Mouse (Mus musculus) heart, adult 10 weeks (tissue): ENCODE measurements around the gene Defa17. TPM values are rescaled to one million over a fixed set of nuclear protein-coding genes. Genes with fewer than 3 reads are reported as not detected.

Experiments used
- polyA plus RNA-seq: library from polyadenylated mRNA; stranded (reverse); fragments of 350-450 nt; fragmentation: Illumina TruSeq; extraction: RNeasy Lipid Tissue Mini Kit (QIAGEN cat#74804); gene quantifications from one replicate; pipeline ENCODE4 v1.2.3, GENCODE M21; 2014; ENCODE audit warnings: low read depth, low replicate concordance

Gene Defa17
- not detected for polyA plus RNA-seq

GRCm38 (mm10) chr8:21655480-21655879, at the start of gene Defa17:
Defa17 (plus strand) TSS chr8:21655780.

DNA sequence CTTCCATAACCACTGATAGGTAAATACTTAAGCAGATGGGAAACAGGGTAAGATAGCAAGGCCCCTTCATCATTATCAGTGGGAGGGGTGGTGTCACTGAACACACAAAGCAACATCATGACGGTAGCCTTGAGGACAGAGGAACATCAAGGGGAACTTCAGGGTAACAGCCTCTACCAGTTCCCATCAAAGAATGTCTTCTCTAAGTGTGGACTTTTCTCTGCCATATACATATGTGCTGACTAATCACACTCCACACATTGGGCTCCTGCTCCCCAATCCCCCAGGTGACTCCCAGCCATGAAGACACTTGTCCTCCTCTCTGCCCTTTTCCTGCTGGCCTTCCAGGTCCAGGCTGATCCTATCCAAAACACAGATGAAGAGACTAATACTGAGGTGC, 37.7 kb upstream of the Defa17 start, which contains the start of gene Defa26:
Gene Defa26, plus strand, starts transcription at position 301 of the 400 bp plus-strand sequence.

DNA sequence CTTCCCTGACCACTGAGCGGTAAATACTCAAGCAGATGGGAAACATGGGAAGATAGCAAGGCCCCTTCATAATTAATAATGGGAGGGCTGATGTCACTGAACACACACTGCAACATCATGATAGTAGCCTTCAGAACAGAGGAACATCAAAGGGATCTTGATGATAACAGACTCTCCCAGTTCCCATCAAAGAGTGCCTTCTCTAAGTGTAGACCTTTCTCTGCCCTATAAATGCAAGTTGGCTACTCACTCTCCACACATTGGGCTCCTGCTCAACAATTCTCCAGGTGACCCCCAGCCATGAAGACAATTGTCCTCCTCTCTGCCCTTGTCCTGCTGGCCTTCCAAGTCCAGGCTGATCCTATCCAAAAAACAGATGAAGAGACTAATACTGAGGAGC, 9.9 kb downstream of the Defa17 start, which contains the start of gene Defa34:
Gene Defa34, plus strand, starts transcription at position 301 of the 400 bp plus-strand sequence.

DNA sequence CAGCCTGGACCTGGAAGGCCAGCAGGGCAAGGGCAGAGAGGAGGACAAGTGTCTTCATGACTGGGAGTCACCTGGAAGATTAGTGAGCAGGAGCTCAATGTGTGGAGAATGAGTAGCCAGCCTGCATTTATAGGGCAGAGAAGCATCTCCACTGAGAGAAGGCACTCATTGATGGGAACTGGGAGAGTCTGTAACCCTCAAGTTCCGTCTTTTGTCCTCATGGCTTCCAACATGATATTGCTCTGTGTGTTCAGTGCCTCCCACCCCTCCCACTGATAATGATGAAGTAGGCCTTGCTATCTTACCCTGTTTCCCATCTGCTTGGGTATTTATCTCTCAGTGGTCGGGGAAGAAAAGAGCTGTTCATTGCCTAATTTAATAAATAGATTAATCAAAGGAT, 48.0 kb downstream of the Defa17 start, which contains the start of gene AY761184:
Gene AY761184, minus strand, starts transcription at position 101 of the 400 bp plus-strand sequence.

Other genes starting within 250 kb of the Defa17 start
- not detected for gene Defa36, start 228.4 kb upstream of the Defa17 start, polyA plus RNA-seq
- 2.2 TPM for gene Gm7849, start 199.2 kb upstream of the Defa17 start, polyA plus RNA-seq
- gene Defa20, start 146.5 kb upstream of the Defa17 start, polyA plus RNA-seq, result not detected
- not detected for gene Defa32, start 126.7 kb upstream of the Defa17 start, polyA plus RNA-seq
- gene Defa37, start 90.4 kb upstream of the Defa17 start, polyA plus RNA-seq, result not detected
- not detected for gene Defa28, start 72.8 kb upstream of the Defa17 start, polyA plus RNA-seq
- not detected for gene Gm7861, start 61.3 kb upstream of the Defa17 start, polyA plus RNA-seq
- gene Defa26, start 37.6 kb upstream of the Defa17 start, polyA plus RNA-seq, result not detected
- gene Defa34, start 10.0 kb downstream of the Defa17 start, polyA plus RNA-seq, result not detected
- gene AY761184, start 47.9 kb downstream of the Defa17 start, polyA plus RNA-seq, result not detected
- gene Defa24, start 78.7 kb downstream of the Defa17 start, polyA plus RNA-seq, result 2.3 TPM
- not detected for gene Defb50, start 167.8 kb downstream of the Defa17 start, polyA plus RNA-seq
- gene Defb2, start 184.1 kb downstream of the Defa17 start, polyA plus RNA-seq, result not detected
- not detected for gene Defb10, start 203.1 kb downstream of the Defa17 start, polyA plus RNA-seq
- not detected for gene Defb9, start 229.6 kb downstream of the Defa17 start, polyA plus RNA-seq